Mouse (Mus musculus): ENCODE results near the gene Plekha6. TPM values are rescaled to one million over a fixed set of nuclear protein-coding genes. Genes with fewer than 3 reads are reported as not detected.

Gene Plekha6
- polyA plus RNA-seq, 1 experiment from 2014 or later, result 17.7 TPM

- no peak overlapping the region for H3K27ac ChIP-seq (ENCODE audit: low read length)
- H3K36me3 ChIP-seq (ENCODE audit: control insufficient read depth, insufficient read depth, low read length), result peaks cover 18% of the 10 kb centered on the region; the same call in 1 of the 2 replicates
- ATAC-seq (ENCODE audit: insufficient read depth, low FRiP score), result no peak
- H3K27me3 ChIP-seq (ENCODE audit: control insufficient read depth, insufficient read depth, low read length), result no peaks in the 10 kb centered on the region
- H3K4me2 ChIP-seq (ENCODE audit: low read depth, low read length), result no peak overlapping the region
- WGBS, result 89% methylated on average over 6 of the region's 6 CpGs
- no peaks in the 10 kb centered on the region for H3K9me3 ChIP-seq (replicated peaks; ENCODE audit: control insufficient read depth, low read length)
- H3K4me1 ChIP-seq (ENCODE audit: control insufficient read depth, insufficient read depth, low read length), result no peaks in the 10 kb centered on the region
- H3K9ac ChIP-seq (ENCODE audit: low read length), result no peak overlapping the region
- no peak overlapping the region for H3K4me3 ChIP-seq (replicated peaks; ENCODE audit: low read length)
Observed at GRCm38 (mm10) chr1:133291888-133292287, 127.9 kb downstream of the Plekha6 start.

GRCm38 (mm10) chr1:133292608-133293007 is 128.6 kb downstream of the Plekha6 start:
- Histone ChIP-seq H3K27ac (ENCODE audit: low read length) (no peak overlapping the region), H3K36me3 (ENCODE audit: control insufficient read depth, insufficient read depth, low read length) (peaks cover 18% of the 10 kb centered on the region; the same call in 1 of the 2 replicates), H3K4me2 (ENCODE audit: low read depth, low read length) (no peak overlapping the region), H3K9ac (ENCODE audit: low read length) (no peak overlapping the region), H3K9me3 (replicated peaks; ENCODE audit: control insufficient read depth, low read length) (no peaks in the 10 kb centered on the region), H3K4me3 (replicated peaks; ENCODE audit: low read length) (no peak overlapping the region), H3K27me3 (ENCODE audit: control insufficient read depth, insufficient read depth, low read length) (no peaks in the 10 kb centered on the region), H3K4me1 (ENCODE audit: control insufficient read depth, insufficient read depth, low read length) (no peaks in the 10 kb centered on the region)
- ATAC-seq (ENCODE audit: insufficient read depth, low FRiP score), result no peak

DNA sequence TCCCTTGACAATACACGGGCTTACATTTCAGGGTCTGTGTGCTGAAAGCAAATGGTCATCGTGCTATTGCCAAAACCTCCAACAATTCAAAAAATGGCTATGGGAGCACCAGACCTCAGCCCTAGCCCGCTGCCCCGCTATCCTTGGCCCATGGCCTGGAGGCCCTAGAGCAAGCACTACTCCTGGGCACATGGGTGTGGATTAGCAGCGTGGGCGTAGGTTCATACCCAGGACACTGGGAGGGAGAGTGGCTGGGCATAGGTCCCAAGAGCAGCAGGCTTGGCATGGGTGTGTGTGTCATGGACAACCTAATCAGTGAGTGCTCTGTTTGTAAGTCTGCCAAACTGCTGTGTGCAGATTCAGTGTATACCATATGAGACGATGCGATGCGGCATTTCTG is 132.4 kb downstream of the Plekha6 start:
- H3K4me3 ChIP-seq (replicated peaks; ENCODE audit: low read length), result no peak overlapping the region
- ATAC-seq (ENCODE audit: insufficient read depth, low FRiP score), result no peak
- H3K36me3 ChIP-seq (ENCODE audit: control insufficient read depth, insufficient read depth, low read length), result 0 out of 2 replicates have a peak, but pooled peaks cover 10% of the 10 kb centered on the region
- WGBS, result 86% methylated on average over 9 of the region's 9 CpGs
- H3K4me1 ChIP-seq (ENCODE audit: control insufficient read depth, insufficient read depth, low read length), result no peaks in the 10 kb centered on the region
- H3K27me3 ChIP-seq (ENCODE audit: control insufficient read depth, insufficient read depth, low read length), result no peaks in the 10 kb centered on the region
- no peak overlapping the region for H3K4me2 ChIP-seq (ENCODE audit: low read depth, low read length)
- H3K9me3 ChIP-seq (replicated peaks; ENCODE audit: control insufficient read depth, low read length), result no peaks in the 10 kb centered on the region
- H3K9ac ChIP-seq (ENCODE audit: low read length), result no peak overlapping the region
- H3K27ac ChIP-seq (ENCODE audit: low read length), result no peak overlapping the region

DNA sequence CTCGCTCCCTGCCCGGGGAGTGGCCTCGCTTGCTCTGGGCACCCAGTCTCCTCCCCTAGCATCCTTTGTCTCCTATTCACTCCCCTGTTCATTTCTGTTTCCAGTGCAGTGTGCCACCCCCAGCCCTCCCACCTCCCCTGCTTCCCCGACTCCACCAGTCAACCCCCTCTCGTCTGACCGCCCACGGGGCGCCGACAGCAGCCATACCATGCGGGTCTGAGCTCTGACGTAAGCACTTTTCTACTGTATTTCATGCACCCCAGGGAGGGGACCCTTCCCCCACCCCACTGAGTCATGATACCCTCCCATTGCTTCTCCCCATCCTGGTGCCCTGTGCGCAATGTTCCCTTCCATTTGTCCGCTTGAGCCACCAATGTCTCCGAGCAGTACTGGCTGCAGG is 134.8 kb downstream of the Plekha6 start:
- no peak overlapping the region for H3K4me3 ChIP-seq (replicated peaks; ENCODE audit: low read length)
- H3K4me1 ChIP-seq (ENCODE audit: control insufficient read depth, insufficient read depth, low read length), result peaks cover 8% of the 10 kb centered on the region
- H3K4me2 ChIP-seq (ENCODE audit: low read depth, low read length), result no peak overlapping the region
- no peaks in the 10 kb centered on the region for H3K27me3 ChIP-seq (ENCODE audit: control insufficient read depth, insufficient read depth, low read length)
- no peak overlapping the region for H3K27ac ChIP-seq (ENCODE audit: low read length)
- ATAC-seq (ENCODE audit: insufficient read depth, low FRiP score), result peak; percentile 19; the same call in 1 of the 2 replicates
- 61% methylated on average over 14 of the region's 14 CpGs for WGBS
- H3K36me3 ChIP-seq (ENCODE audit: control insufficient read depth, insufficient read depth, low read length), result 0 out of 2 replicates have a peak, but pooled peaks cover 5% of the 10 kb centered on the region
- H3K9ac ChIP-seq (ENCODE audit: low read length), result no peak overlapping the region
- H3K9me3 ChIP-seq (replicated peaks; ENCODE audit: control insufficient read depth, low read length), result no peaks in the 10 kb centered on the region

DNA sequence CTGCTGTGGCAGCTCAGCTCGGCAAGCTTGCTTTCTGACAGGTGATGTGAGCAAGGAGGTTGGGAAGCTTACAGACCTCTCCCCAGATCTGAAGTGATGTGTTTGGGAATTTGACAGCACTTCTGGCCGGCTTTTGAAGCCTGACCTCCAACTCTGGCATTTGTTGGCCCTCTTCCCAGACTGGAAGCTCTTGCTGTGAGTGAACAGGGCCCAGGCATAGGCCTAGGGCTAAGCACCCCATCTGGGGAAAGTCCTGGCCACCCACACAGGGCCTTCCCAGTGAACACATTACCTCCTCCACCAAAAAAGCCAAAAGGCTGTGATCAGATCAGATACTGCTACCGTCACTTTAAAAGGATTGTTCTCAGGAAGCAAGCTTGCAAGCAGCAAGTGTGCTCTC is 138.5 kb downstream of the Plekha6 start:
- 28% methylated on average over 3 of the region's 3 CpGs for WGBS
- Histone ChIP-seq H3K9ac (ENCODE audit: low read length) (peak overlapping the region; percentile 15; the same call in 1 of the 2 replicates), H3K27me3 (ENCODE audit: control insufficient read depth, insufficient read depth, low read length) (no peaks in the 10 kb centered on the region), H3K36me3 (ENCODE audit: control insufficient read depth, insufficient read depth, low read length) (no peaks in the 10 kb centered on the region), H3K4me3 (replicated peaks; ENCODE audit: low read length) (no peak overlapping the region), H3K27ac (ENCODE audit: low read length) (peak overlapping the region; percentile 41), H3K9me3 (replicated peaks; ENCODE audit: control insufficient read depth, low read length) (no peaks in the 10 kb centered on the region), H3K4me2 (ENCODE audit: low read depth, low read length) (no peak overlapping the region), H3K4me1 (ENCODE audit: control insufficient read depth, insufficient read depth, low read length) (peaks cover 8% of the 10 kb centered on the region)
- peak; percentile 56; the same call in 1 of the 2 replicates for ATAC-seq (ENCODE audit: insufficient read depth, low FRiP score)

DNA sequence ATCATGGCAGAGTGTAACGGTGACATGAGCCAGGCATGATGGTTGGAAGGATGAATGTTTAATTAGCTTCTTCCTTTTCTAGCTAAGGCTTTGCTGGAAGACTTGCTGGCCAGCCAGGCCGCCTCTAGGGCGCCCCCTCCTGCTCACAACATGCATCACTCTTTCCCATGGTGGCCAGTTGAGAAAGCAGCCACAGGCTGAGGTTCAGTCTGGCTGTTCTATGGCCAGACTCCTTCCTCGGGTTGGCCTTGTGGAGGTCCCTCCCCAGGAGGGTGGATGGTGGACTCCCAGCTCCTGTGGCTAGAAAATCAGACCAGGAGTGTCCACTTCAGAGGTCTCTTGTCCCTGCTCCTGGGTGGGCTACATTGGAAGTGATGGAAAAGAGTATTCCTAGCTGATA is 142.8 kb downstream of the Plekha6 start:
- Histone ChIP-seq H3K36me3 (ENCODE audit: control insufficient read depth, insufficient read depth, low read length) (no peaks in the 10 kb centered on the region), H3K9me3 (replicated peaks; ENCODE audit: control insufficient read depth, low read length) (no peaks in the 10 kb centered on the region), H3K4me3 (replicated peaks; ENCODE audit: low read length) (no peak overlapping the region), H3K9ac (ENCODE audit: low read length) (no peak overlapping the region), H3K27ac (ENCODE audit: low read length) (no peak overlapping the region), H3K4me2 (ENCODE audit: low read depth, low read length) (no peak overlapping the region), H3K27me3 (ENCODE audit: control insufficient read depth, insufficient read depth, low read length) (no peaks in the 10 kb centered on the region), H3K4me1 (ENCODE audit: control insufficient read depth, insufficient read depth, low read length) (peaks cover 9% of the 10 kb centered on the region)
- WGBS, result 10% methylated on average over 4 of the region's 4 CpGs
- ATAC-seq (ENCODE audit: insufficient read depth, low FRiP score), result no peak

- Histone ChIP-seq H3K27me3 (ENCODE audit: control insufficient read depth, insufficient read depth, low read length) (no peaks in the 10 kb centered on the region), H3K9ac (ENCODE audit: low read length) (no peak overlapping the region), H3K9me3 (replicated peaks; ENCODE audit: control insufficient read depth, low read length) (no peaks in the 10 kb centered on the region), H3K27ac (ENCODE audit: low read length) (no peak overlapping the region), H3K4me2 (ENCODE audit: low read depth, low read length) (no peak overlapping the region), H3K36me3 (ENCODE audit: control insufficient read depth, insufficient read depth, low read length) (no peaks in the 10 kb centered on the region), H3K4me3 (replicated peaks; ENCODE audit: low read length) (no peak overlapping the region), H3K4me1 (ENCODE audit: control insufficient read depth, insufficient read depth, low read length) (peaks cover 9% of the 10 kb centered on the region)
- ATAC-seq (ENCODE audit: insufficient read depth, low FRiP score), result no peak
- WGBS, result 13% methylated on average over 6 of the region's 6 CpGs
Observed at GRCm38 (mm10) chr1:133307318-133307717, 143.3 kb downstream of the Plekha6 start.

- WGBS, result 46% methylated on average over 14 of the region's 14 CpGs
- peaks cover 4% of the 10 kb centered on the region; the same call in 1 of the 2 replicates for H3K4me1 ChIP-seq (ENCODE audit: control insufficient read depth, insufficient read depth, low read length)
- H3K9ac ChIP-seq (ENCODE audit: low read length), result peak within 1 kb of the TSS; percentile 34
- ATAC-seq (ENCODE audit: insufficient read depth, low FRiP score), result peak; percentile 65
- peak within 1 kb of the TSS; percentile 36 for H3K4me3 ChIP-seq (replicated peaks; ENCODE audit: low read length)
- H3K4me2 ChIP-seq (ENCODE audit: low read depth, low read length), result peak within 1 kb of the TSS; percentile 42
- no peaks in the 10 kb centered on the region for H3K36me3 ChIP-seq (ENCODE audit: control insufficient read depth, insufficient read depth, low read length)
- no peaks in the 10 kb centered on the region for H3K9me3 ChIP-seq (replicated peaks; ENCODE audit: control insufficient read depth, low read length)
- no peaks in the 10 kb centered on the region for H3K27me3 ChIP-seq (ENCODE audit: control insufficient read depth, insufficient read depth, low read length)
- peak within 1 kb of the TSS; percentile 50 for H3K27ac ChIP-seq (ENCODE audit: low read length)
Observed at GRCm38 (mm10) chr1:133309652-133310267, 145.8 kb downstream of the Plekha6 start, which contains the start of gene Golt1a. TSS of gene Golt1a (plus strand) at chr1:133309800.

GRCm38 (mm10) chr1:133311240-133311639 is 147.2 kb downstream of the Plekha6 start:
- 74% methylated on average over 4 of the region's 4 CpGs for WGBS
- Histone ChIP-seq H3K36me3 (ENCODE audit: control insufficient read depth, insufficient read depth, low read length) (no peaks in the 10 kb centered on the region), H3K4me3 (replicated peaks; ENCODE audit: low read length) (no peak overlapping the region), H3K27ac (ENCODE audit: low read length) (no peak overlapping the region), H3K4me1 (ENCODE audit: control insufficient read depth, insufficient read depth, low read length) (peaks cover 4% of the 10 kb centered on the region; the same call in 1 of the 2 replicates), H3K9ac (ENCODE audit: low read length) (0 out of 2 replicates have a peak overlapping the region, but pooled peaks have one; percentile 18), H3K4me2 (ENCODE audit: low read depth, low read length) (no peak overlapping the region), H3K27me3 (ENCODE audit: control insufficient read depth, insufficient read depth, low read length) (no peaks in the 10 kb centered on the region), H3K9me3 (replicated peaks; ENCODE audit: control insufficient read depth, low read length) (no peaks in the 10 kb centered on the region)
- ATAC-seq (ENCODE audit: insufficient read depth, low FRiP score), result no peak
